Mouse (Mus musculus) testis, adult 2 months (tissue): ENCODE measurements around the gene Ndufb4. TPM values are rescaled to one million over a fixed set of nuclear protein-coding genes. Genes with fewer than 3 reads are reported as not detected.

Experiments used
- H3K27ac ChIP-seq: fragments of 200-500 bp; 2 replicates; pipeline ENCODE4 v1.5.1; 2012; ENCODE audit warnings: low read depth, low read length; ENCODE audit not compliant: control insufficient read depth, insufficient read depth
- H3K27me3 ChIP-seq: fragments of 200-500 bp; 2 replicates; pipeline ENCODE4 v1.6.1; 2012; ENCODE audit warnings: mild to moderate bottlenecking, low read length, moderate library complexity; ENCODE audit not compliant: control insufficient read depth, insufficient read depth
- H3K36me3 ChIP-seq: fragments of 200-500 bp; 2 replicates; pipeline ENCODE4 v1.6.1; 2012; ENCODE audit warnings: mild to moderate bottlenecking, low read length; ENCODE audit not compliant: control insufficient read depth, insufficient read depth
- H3K4me1 ChIP-seq: fragments of 200-500 bp; 2 replicates; pipeline ENCODE4 v1.6.1; 2012; ENCODE audit warnings: low read length; ENCODE audit not compliant: control insufficient read depth, insufficient read depth
- H3K4me3 ChIP-seq: fragments of 200-500 bp; 2 replicates; pipeline ENCODE4 v1.5.1; 2012; ENCODE audit warnings: low read depth, mild to moderate bottlenecking, low read length, moderate library complexity, mixed read lengths; ENCODE audit not compliant: control insufficient read depth
- CTCF ChIP-seq: fragments of 200-500 bp; IDR thresholded peaks from 2 replicates; pipeline ENCODE4 v1.5.1; 2012; ENCODE audit warnings: low read depth, mild to moderate bottlenecking, inconsistent platforms, low read length, moderate library complexity; ENCODE audit not compliant: control insufficient read depth, insufficient read depth, insufficient replicate concordance
- POLR2A ChIP-seq: fragments of 200-500 bp; IDR thresholded peaks from 2 replicates; pipeline ENCODE4 v1.6.1; 2012; ENCODE audit warnings: low read depth, mild to moderate bottlenecking, inconsistent platforms, low read length, moderate library complexity; ENCODE audit not compliant: control insufficient read depth
- polyA plus RNA-seq: library from polyadenylated mRNA; depleted of rRNA; stranded (reverse); fragments of >200 nt; gene quantifications from 2 replicates; pipeline ENCODE4 v1.2.3, GENCODE M21; 2012

Ndufb4 gene
- polyA plus RNA-seq, 1 experiment: 74.9 TPM

GRCm38 (mm10) chr16:37616104-37616503 is 38.1 kb downstream of the Ndufb4 start:
- Histone ChIP-seq H3K27ac (no peak overlapping the region), H3K4me3 (no peak overlapping the region), H3K36me3 (no peaks in the 10 kb centered on the region), H3K4me1 (no peaks in the 10 kb centered on the region), H3K27me3 (no peaks in the 10 kb centered on the region)
- no peak for TF ChIP-seq CTCF
- TF ChIP-seq POLR2A: no peak

DNA sequence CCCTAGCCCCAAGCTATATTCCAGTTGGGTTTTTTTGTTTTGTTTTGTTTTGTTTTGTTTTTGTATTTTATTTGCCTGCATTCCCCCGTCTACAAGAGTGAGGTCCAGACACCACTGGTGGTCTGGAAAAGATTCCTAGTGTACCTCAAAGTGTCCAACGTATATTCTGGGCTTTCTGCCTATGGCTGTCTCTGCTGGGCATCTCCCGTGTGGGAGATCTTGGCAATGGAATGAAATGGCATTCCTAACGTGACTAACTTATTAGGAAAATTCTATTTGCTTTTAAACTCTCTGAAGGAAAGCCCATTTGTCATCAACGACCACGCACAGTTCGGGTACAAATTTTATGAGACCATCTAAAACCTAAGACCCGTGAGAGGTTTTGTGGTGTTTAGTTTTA is 38.8 kb downstream of the Ndufb4 start:
- H3K4me1 ChIP-seq: no peaks in the 10 kb centered on the region
- H3K4me3 ChIP-seq: no peak overlapping the region
- TF ChIP-seq POLR2A: no peak
- TF ChIP-seq CTCF: no peak
- no peak overlapping the region for H3K27ac ChIP-seq
- H3K27me3 ChIP-seq: no peaks in the 10 kb centered on the region
- no peaks in the 10 kb centered on the region for H3K36me3 ChIP-seq

DNA sequence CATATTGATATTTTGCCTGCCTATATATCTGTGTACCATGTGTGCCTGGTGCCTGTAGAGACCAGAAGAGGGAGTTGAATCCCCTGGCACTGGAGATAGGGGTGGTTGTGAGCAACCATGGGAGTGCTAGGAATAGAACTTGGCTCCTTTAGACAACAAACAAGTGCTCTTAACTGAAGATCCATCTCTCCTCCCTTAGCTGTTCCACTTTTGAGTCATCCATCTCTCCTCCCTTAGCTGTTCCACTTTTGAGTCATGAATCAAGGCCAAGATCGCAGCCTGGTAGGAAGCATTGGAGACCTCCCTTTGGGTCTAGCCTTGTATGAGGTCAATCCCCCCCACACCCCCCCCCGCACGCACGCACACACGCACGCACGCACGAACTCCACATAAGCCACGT is 39.7 kb downstream of the Ndufb4 start:
- Histone ChIP-seq H3K4me3 (no peak overlapping the region), H3K36me3 (no peaks in the 10 kb centered on the region), H3K4me1 (no peaks in the 10 kb centered on the region), H3K27ac (no peak overlapping the region), H3K27me3 (no peaks in the 10 kb centered on the region)
- no peak for TF ChIP-seq POLR2A
- no peak for TF ChIP-seq CTCF

DNA sequence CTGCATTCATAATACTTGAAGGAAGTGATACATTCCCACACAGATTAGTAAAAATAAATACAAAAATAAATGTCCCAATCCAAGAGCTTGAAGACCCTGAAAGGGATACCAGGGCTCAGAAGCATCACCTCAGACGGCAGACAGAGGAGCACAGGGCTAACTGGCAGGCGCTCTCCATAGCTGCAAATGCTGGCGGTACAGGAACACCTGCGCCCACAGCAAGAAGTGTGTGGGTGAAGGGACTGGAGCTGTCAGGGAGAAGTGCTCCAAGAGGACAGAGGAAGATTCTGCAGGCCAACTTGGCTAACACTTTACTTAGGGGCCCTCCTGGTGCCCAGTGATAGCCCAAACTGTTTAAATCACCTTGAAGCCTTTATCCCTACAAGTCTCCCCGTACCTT is 42.2 kb downstream of the Ndufb4 start:
- no peak for TF ChIP-seq CTCF
- TF ChIP-seq POLR2A: no peak
- Histone ChIP-seq H3K4me3 (no peak overlapping the region), H3K36me3 (no peaks in the 10 kb centered on the region), H3K27me3 (no peaks in the 10 kb centered on the region), H3K27ac (no peak overlapping the region), H3K4me1 (no peaks in the 10 kb centered on the region)

DNA sequence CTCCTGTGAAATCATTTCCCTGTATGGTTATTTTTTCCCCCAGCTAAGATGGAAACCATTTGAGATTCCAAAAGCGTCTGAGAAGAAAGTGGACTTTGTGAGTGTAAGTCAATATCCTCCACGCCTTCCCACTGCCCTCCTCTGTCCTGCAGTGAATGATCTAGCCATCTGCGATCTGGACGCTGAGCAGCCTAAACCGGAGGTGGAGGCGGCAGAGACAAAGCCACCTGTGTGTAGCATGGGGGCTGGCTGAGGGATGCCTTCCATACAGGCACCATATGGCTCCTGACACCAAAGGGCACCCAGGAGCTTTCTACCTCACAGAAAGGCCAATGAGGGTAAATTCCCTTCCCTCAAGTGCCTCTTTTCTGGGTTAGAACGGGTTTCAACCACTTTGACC is 43.2 kb downstream of the Ndufb4 start:
- no peaks in the 10 kb centered on the region for H3K27me3 ChIP-seq
- no peak overlapping the region for H3K4me3 ChIP-seq
- no peak overlapping the region for H3K27ac ChIP-seq
- no peaks in the 10 kb centered on the region for H3K36me3 ChIP-seq
- H3K4me1 ChIP-seq: no peaks in the 10 kb centered on the region
- TF ChIP-seq CTCF (no peak), POLR2A (no peak)

- TF ChIP-seq POLR2A (no peak), CTCF (no peak)
- Histone ChIP-seq H3K36me3 (no peaks in the 10 kb centered on the region), H3K4me3 (no peak overlapping the region)
Measured at GRCm38 (mm10) chr16:37610333-37610732, 43.9 kb downstream of the Ndufb4 start.

DNA sequence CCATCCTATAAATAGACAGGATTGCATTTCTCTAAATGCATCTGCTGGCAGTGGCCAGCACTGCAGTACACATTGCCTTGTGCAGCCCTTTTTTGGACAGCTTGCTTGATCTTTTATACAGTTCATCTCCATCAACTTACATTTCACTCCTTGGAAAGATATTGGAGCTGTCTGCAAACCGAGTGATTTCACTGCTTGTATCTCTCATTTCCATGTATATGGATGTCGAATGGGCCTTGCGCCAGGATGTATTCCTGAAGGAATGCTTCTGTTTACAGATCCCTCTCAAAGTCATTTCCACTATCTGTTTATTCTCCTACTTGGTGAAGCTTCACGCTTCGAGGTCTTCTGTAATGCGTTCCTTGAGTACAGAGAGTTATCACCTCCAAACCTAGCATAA is 50.0 kb downstream of the Ndufb4 start:
- H3K36me3 ChIP-seq: no peaks in the 10 kb centered on the region
- no peaks in the 10 kb centered on the region for H3K27me3 ChIP-seq
- no peaks in the 10 kb centered on the region for H3K4me1 ChIP-seq
- no peak overlapping the region for H3K4me3 ChIP-seq
- no peak for TF ChIP-seq POLR2A
- H3K27ac ChIP-seq: no peak overlapping the region

More at GRCm38 (mm10) chr16:37610333-37610732, 43.9 kb downstream of the Ndufb4 start:
- no peaks in the 10 kb centered on the region for H3K27me3 ChIP-seq
- H3K27ac ChIP-seq: no peak overlapping the region
- no peaks in the 10 kb centered on the region for H3K4me1 ChIP-seq

DNA sequence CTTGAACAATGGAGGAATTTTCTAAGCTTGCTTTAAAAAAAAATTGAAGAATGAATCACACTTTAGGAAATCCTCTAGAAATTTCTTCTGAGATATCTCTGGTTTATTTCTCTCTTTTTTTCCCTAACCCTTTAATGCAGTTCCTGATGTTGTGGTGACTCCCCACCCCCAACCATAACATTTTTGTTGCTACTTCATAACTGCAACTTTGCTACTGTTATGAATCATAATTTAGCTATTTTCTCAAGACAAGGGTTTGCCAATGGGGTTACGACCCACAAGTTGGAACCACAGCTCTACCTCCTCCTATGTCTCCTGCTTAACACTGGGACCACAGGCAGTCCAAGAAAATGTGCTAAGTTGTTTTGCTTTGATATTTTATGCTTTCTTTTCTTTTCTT is 50.8 kb downstream of the Ndufb4 start:
- no peaks in the 10 kb centered on the region for H3K27me3 ChIP-seq
- no peak overlapping the region for H3K27ac ChIP-seq
- H3K36me3 ChIP-seq: no peaks in the 10 kb centered on the region
- H3K4me3 ChIP-seq: no peak overlapping the region
- TF ChIP-seq POLR2A (no peak), CTCF (no peak)
- H3K4me1 ChIP-seq: no peaks in the 10 kb centered on the region
